Mouse (Mus musculus): ENCODE measurements around the gene Rims3.

Rims3 gene

GRCm38 (mm10) chr4:120893656-120894401, 39.2 kb downstream of the Rims3 start:
- no peak for DNase-seq (ENCODE audit: low spot score)

- DNase-seq (ENCODE audit: low spot score): no peak
Observed at GRCm38 (mm10) chr4:120894584-120894983, 40.0 kb downstream of the Rims3 start.

- DNase-seq (ENCODE audit: low spot score): no peak
Observed at GRCm38 (mm10) chr4:120895226-120895625, 40.6 kb downstream of the Rims3 start.

- no peak for DNase-seq (ENCODE audit: low spot score)
Observed at GRCm38 (mm10) chr4:120895810-120896584, 41.4 kb downstream of the Rims3 start.

GRCm38 (mm10) chr4:120904533-120904932, 49.9 kb downstream of the Rims3 start:
- no peak for DNase-seq (ENCODE audit: low spot score)

GRCm38 (mm10) chr4:120905644-120906043, 51.0 kb downstream of the Rims3 start:
- DNase-seq (ENCODE audit: low spot score): no peak

GRCm38 (mm10) chr4:120909558-120910150, 55.0 kb downstream of the Rims3 start:
- no peak for DNase-seq (ENCODE audit: low spot score)

- no peak for DNase-seq (ENCODE audit: low spot score)
Observed at GRCm38 (mm10) chr4:120911086-120911485, 56.5 kb downstream of the Rims3 start.

GRCm38 (mm10) chr4:120912866-120913265, 58.2 kb downstream of the Rims3 start:
- DNase-seq (ENCODE audit: low spot score): no peak

GRCm38 (mm10) chr4:120913443-120913842, 58.8 kb downstream of the Rims3 start:
- DNase-seq (ENCODE audit: low spot score): no peak

- no peak for DNase-seq (ENCODE audit: low spot score)
Observed at GRCm38 (mm10) chr4:120913861-120914260, 59.2 kb downstream of the Rims3 start.

- DNase-seq (ENCODE audit: low spot score): no peak
Observed at GRCm38 (mm10) chr4:120914501-120914900, 59.9 kb downstream of the Rims3 start.

- DNase-seq (ENCODE audit: low spot score): no peak
Observed at GRCm38 (mm10) chr4:120921461-120921860, 66.8 kb downstream of the Rims3 start.

- DNase-seq (ENCODE audit: low spot score): peak; percentile 78
Observed at GRCm38 (mm10) chr4:120924554-120925299, 70.1 kb downstream of the Rims3 start, which contains the start of gene Exo5. Gene Exo5 (minus strand): TSS chr4:120925017.

GRCm38 (mm10) chr4:120925386-120925785, 70.8 kb downstream of the Rims3 start:
- no peak for DNase-seq (ENCODE audit: low spot score)

- no peak for DNase-seq (ENCODE audit: low spot score)
Observed at GRCm38 (mm10) chr4:120928686-120929085, 74.1 kb downstream of the Rims3 start.

- DNase-seq (ENCODE audit: low spot score): no peak
Observed at GRCm38 (mm10) chr4:120930736-120931135, 76.1 kb downstream of the Rims3 start.

GRCm38 (mm10) chr4:120935006-120935405, 80.4 kb downstream of the Rims3 start:
- no peak for DNase-seq (ENCODE audit: low spot score)
